Mouse (Mus musculus) stomach, embryonic 16.5 days (tissue): ENCODE measurements at regions not wholly inside any gene's neighbourhood (a gene's known extent, or its start where the extent isn't known, plus 50 kb on each side); places are given as distances from the start of the nearest gene placed in this dataset.

Experiments used
- ATAC-seq: fragments of 200-750 bp; cut with Nextera tagmentation; 2 replicates; pipeline ENCODE4 v1.8.0; 2017; ENCODE audit warnings: moderate number of reproducible peaks, moderate TSS enrichment; ENCODE audit not compliant: insufficient read depth, low FRiP score
- H3K27ac ChIP-seq: fragments of 300-500 bp; sonication (generic); 2 replicates; pipeline ENCODE4 v1.5.1; 2014; ENCODE audit warnings: low read length
- H3K27me3 ChIP-seq: fragments of 300-500 bp; sonication (generic); 2 replicates; pipeline ENCODE4 v1.6.1; 2014; ENCODE audit warnings: low read length, control low read depth, mixed read lengths; ENCODE audit not compliant: control insufficient read depth, insufficient read depth
- H3K36me3 ChIP-seq: fragments of 300-500 bp; sonication (generic); 2 replicates; pipeline ENCODE4 v1.6.1; 2014; ENCODE audit warnings: low read length; ENCODE audit not compliant: control insufficient read depth, insufficient read depth
- H3K4me1 ChIP-seq: fragments of 300-500 bp; sonication (generic); 2 replicates; pipeline ENCODE4 v1.6.1; 2014; ENCODE audit warnings: low read length, control low read depth, mixed read lengths; ENCODE audit not compliant: control insufficient read depth, insufficient read depth
- H3K4me2 ChIP-seq: fragments of 300-500 bp; sonication (generic); 2 replicates; pipeline ENCODE4 v1.6.1; 2014; ENCODE audit warnings: low read depth, low read length, mixed read lengths
- H3K4me3 ChIP-seq: fragments of 300-500 bp; sonication (generic); replicated peaks from 2 replicates; pipeline ENCODE4 v1.5.1; 2014; ENCODE audit warnings: mild to moderate bottlenecking, low read length
- H3K9ac ChIP-seq: fragments of 300-500 bp; sonication (generic); 2 replicates; pipeline ENCODE4 v1.6.1; 2014; ENCODE audit warnings: low read length
- H3K9me3 ChIP-seq: fragments of 300-500 bp; sonication (generic); replicated peaks from 2 replicates; pipeline ENCODE4 v1.6.1; 2016; ENCODE audit warnings: low read length, control low read depth; ENCODE audit not compliant: control insufficient read depth
- WGBS: fragments of 180-500 bp; shearing (Covaris S2); extraction: QIAGEN DNeasy Blood & Tissue Kit; methylation state at CpG from one replicate; pipeline ENCODE4 v1.1.7; 2014; 5-methylcytosine and 5-hydroxymethylcytosine counted together

- Histone ChIP-seq H3K9me3 (no peaks in the 10 kb centered on the region), H3K27me3 (no peaks in the 10 kb centered on the region), H3K9ac (no peak overlapping the region), H3K36me3 (no peaks in the 10 kb centered on the region), H3K4me2 (no peak overlapping the region), H3K4me1 (no peaks in the 10 kb centered on the region), H3K27ac (no peak overlapping the region), H3K4me3 (no peak overlapping the region)
- ATAC-seq: no peak; the same call in 1 of the 2 replicates
- 45% methylated on average over 11 of the region's 11 CpGs for WGBS
Observed at GRCm38 (mm10) chr10:54161091-54161742, 84.8 kb upstream of the Man1a start.

- Histone ChIP-seq H3K27ac (no peak overlapping the region), H3K4me3 (no peak overlapping the region), H3K4me1 (no peaks in the 10 kb centered on the region), H3K27me3 (no peaks in the 10 kb centered on the region), H3K9me3 (no peaks in the 10 kb centered on the region), H3K9ac (no peak overlapping the region), H3K4me2 (no peak overlapping the region), H3K36me3 (no peaks in the 10 kb centered on the region)
- ATAC-seq: no peak
- 84% methylated on average over 1 of the region's 1 CpGs for WGBS
Observed at GRCm38 (mm10) chr10:54153928-54154327, 77.5 kb upstream of the Man1a start.

GRCm38 (mm10) chr10:54132634-54133033 lies 56.2 kb upstream of the Man1a start:
- Histone ChIP-seq H3K4me3 (no peak overlapping the region), H3K9ac (no peak overlapping the region), H3K4me2 (no peak overlapping the region), H3K36me3 (no peaks in the 10 kb centered on the region), H3K27ac (no peak overlapping the region), H3K4me1 (no peaks in the 10 kb centered on the region), H3K27me3 (no peaks in the 10 kb centered on the region), H3K9me3 (no peaks in the 10 kb centered on the region)
- ATAC-seq: no peak
- WGBS: 60% methylated on average over 3 of the region's 3 CpGs
